Mouse (Mus musculus) hindbrain, embryonic 16.5 days (tissue): ENCODE results near the gene Lrfn4. TPM values are rescaled to one million over a fixed set of nuclear protein-coding genes. Genes with fewer than 3 reads are reported as not detected.

Experiments
- ATAC-seq: fragments of 200-750 bp; cut with Nextera tagmentation; 2 replicates; pipeline ENCODE4 v1.8.0; 2017; ENCODE audit warnings: moderate TSS enrichment, moderate library complexity
- H3K27ac ChIP-seq: fragments of 300-500 bp; sonication (generic); 2 replicates; pipeline ENCODE4 v1.5.1; 2014; ENCODE audit warnings: low read depth, mild to moderate bottlenecking, control low read depth, low read length, moderate library complexity
- H3K27me3 ChIP-seq: fragments of 300-500 bp; sonication (generic); replicated peaks from 2 replicates; pipeline ENCODE4 v1.6.1; 2014; ENCODE audit warnings: low read length; ENCODE audit not compliant: control insufficient read depth, insufficient read depth
- H3K36me3 ChIP-seq: fragments of 300-500 bp; sonication (generic); 2 replicates; pipeline ENCODE4 v1.6.1; 2014; ENCODE audit warnings: mild to moderate bottlenecking, low read length, moderate library complexity, mixed read lengths; ENCODE audit not compliant: control insufficient read depth, insufficient read depth
- H3K4me1 ChIP-seq: fragments of 300-500 bp; sonication (generic); 2 replicates; pipeline ENCODE4 v1.6.1; 2014; ENCODE audit warnings: low read depth, low read length; ENCODE audit not compliant: control insufficient read depth, insufficient read depth
- H3K4me2 ChIP-seq: fragments of 300-500 bp; sonication (generic); 2 replicates; pipeline ENCODE4 v1.6.1; 2014; ENCODE audit warnings: mild to moderate bottlenecking, low read length, control low read depth, moderate library complexity
- H3K4me3 ChIP-seq: fragments of 300-500 bp; sonication (generic); 2 replicates; pipeline ENCODE4 v1.5.1; 2014; ENCODE audit warnings: mild to moderate bottlenecking, low read length, control low read depth, moderate library complexity
- H3K9ac ChIP-seq: fragments of 300-500 bp; sonication (generic); 2 replicates; pipeline ENCODE4 v1.6.1; 2014; ENCODE audit warnings: low read depth, mild to moderate bottlenecking, control low read depth, low read length, moderate library complexity
- H3K9me3 ChIP-seq: fragments of 300-500 bp; sonication (generic); 2 replicates; pipeline ENCODE4 v1.6.1; 2014; ENCODE audit warnings: mild to moderate bottlenecking, low read length, moderate library complexity; ENCODE audit not compliant: control insufficient read depth
- WGBS: fragments of 180-500 bp; shearing (Covaris S2); extraction: QIAGEN DNeasy Blood & Tissue Kit; methylation state at CpG from one replicate; pipeline ENCODE4 v1.1.7; 2014; 5-methylcytosine and 5-hydroxymethylcytosine counted together
- polyA plus RNA-seq: library from polyadenylated mRNA; unstranded; fragments of >200 nt; fragmentation: Nextera tagmentation; extraction: Ambion mirVana; gene quantifications from 2 replicates; pipeline ENCODE4 v1.2.1, GENCODE M21; 2015

The Lrfn4 gene
- polyA plus RNA-seq, 1 experiment from 2014 or later = 8.0 TPM

- Histone ChIP-seq H3K9me3 (no peaks in the 10 kb centered on the region), H3K4me3 (no peak overlapping the region), H3K9ac (no peak overlapping the region), H3K4me2 (no peak overlapping the region), H3K27me3 (no peaks in the 10 kb centered on the region), H3K27ac (no peak overlapping the region), H3K4me1 (no peaks in the 10 kb centered on the region), H3K36me3 (no peaks in the 10 kb centered on the region)
- ATAC-seq = no peak
- 96% methylated on average over 1 of the region's 1 CpGs for WGBS
Observed at GRCm38 (mm10) chr19:4573241-4573640, 42.2 kb downstream of the Lrfn4 start.

GRCm38 (mm10) chr19:4572467-4572866 is 43.0 kb downstream of the Lrfn4 start:
- Histone ChIP-seq H3K27ac (no peak overlapping the region), H3K36me3 (no peaks in the 10 kb centered on the region), H3K4me2 (no peak overlapping the region), H3K4me3 (no peak overlapping the region), H3K9ac (no peak overlapping the region), H3K27me3 (no peaks in the 10 kb centered on the region), H3K4me1 (no peaks in the 10 kb centered on the region), H3K9me3 (no peaks in the 10 kb centered on the region)
- 74% methylated on average over 8 of the region's 8 CpGs for WGBS
- ATAC-seq = no peak

DNA sequence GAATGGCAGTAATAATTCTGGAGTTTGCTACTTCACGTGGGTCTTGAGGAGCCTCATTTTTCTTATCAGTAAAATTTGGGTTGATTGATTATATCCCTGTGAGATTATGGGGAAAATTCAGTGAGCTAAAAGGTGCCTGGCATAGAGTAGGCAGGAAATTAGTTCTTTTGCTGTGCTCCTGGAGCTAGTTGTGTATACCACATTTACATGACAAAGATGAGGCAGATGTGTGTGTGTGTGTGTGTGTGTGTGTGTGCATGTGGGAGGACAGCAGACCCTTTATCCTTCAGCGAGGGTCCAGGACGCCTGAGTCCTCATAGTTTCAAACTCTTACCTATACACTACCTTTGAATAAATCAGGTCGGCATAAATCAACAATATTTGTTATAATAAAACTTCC is 43.4 kb downstream of the Lrfn4 start:
- 0 out of 2 replicates have a peak, but pooled peaks have one; percentile 20 for ATAC-seq
- no peaks in the 10 kb centered on the region for H3K36me3 ChIP-seq
- 38% methylated on average over 4 of the region's 4 CpGs for WGBS
- no peaks in the 10 kb centered on the region for H3K4me1 ChIP-seq
- H3K9ac ChIP-seq = no peak overlapping the region
- no peak overlapping the region for H3K27ac ChIP-seq
- no peaks in the 10 kb centered on the region for H3K9me3 ChIP-seq
- H3K4me2 ChIP-seq = no peak overlapping the region
- H3K4me3 ChIP-seq = no peak overlapping the region
- no peaks in the 10 kb centered on the region for H3K27me3 ChIP-seq

DNA sequence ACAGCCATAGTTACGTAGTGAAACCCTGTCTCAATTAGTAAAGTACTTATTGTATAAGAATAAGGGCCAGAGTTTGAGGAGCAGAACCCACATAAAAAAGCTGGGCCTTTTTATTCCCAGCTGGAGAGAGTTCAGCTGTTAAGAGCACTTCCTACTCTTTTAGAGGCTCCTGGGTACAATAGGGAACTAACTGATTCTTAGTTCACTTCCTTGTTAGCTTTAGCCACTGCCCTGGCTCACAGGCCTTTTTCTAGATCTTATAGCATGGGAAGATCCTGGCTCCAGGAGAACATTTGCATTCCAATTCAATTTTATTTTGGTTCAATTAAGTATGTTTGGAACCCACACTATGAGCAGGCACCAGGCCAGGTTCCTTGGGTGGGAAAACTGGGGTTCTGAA is 43.8 kb downstream of the Lrfn4 start:
- no peak for ATAC-seq
- no peaks in the 10 kb centered on the region for H3K36me3 ChIP-seq
- no peaks in the 10 kb centered on the region for H3K27me3 ChIP-seq
- H3K27ac ChIP-seq = 0 out of 2 replicates have a peak overlapping the region, but pooled peaks have one; percentile 20
- no peaks in the 10 kb centered on the region for H3K9me3 ChIP-seq
- no peak overlapping the region for H3K4me3 ChIP-seq
- WGBS = 67% methylated on average over 1 of the region's 1 CpGs
- no peak overlapping the region for H3K9ac ChIP-seq
- no peak overlapping the region for H3K4me2 ChIP-seq
- H3K4me1 ChIP-seq = no peaks in the 10 kb centered on the region

DNA sequence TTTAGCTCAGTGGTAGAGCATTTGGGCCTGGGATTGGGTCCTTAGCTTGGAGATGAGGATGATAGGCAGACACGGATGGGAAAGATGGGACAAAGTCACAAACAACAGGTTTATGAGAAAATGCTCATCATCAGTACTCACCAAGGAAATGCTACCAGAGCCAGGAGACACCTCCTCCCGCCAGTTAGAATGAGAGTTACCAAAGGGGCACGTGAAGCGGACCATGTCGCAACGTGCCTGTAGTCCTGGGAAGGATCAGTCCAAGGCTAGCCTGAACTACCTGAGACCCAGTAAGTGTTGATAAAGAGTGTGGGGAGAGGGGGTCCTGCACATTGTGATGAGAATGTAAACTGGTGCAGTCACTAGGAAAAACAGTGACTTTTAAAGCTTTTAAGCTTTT is 44.7 kb downstream of the Lrfn4 start:
- no peak for ATAC-seq
- no peak overlapping the region for H3K9ac ChIP-seq
- no peak overlapping the region for H3K27ac ChIP-seq
- no peaks in the 10 kb centered on the region for H3K9me3 ChIP-seq
- H3K4me2 ChIP-seq = no peak overlapping the region
- H3K27me3 ChIP-seq = no peaks in the 10 kb centered on the region
- no peak overlapping the region for H3K4me3 ChIP-seq
- H3K4me1 ChIP-seq = no peaks in the 10 kb centered on the region
- 92% methylated on average over 6 of the region's 6 CpGs for WGBS
- no peaks in the 10 kb centered on the region for H3K36me3 ChIP-seq

DNA sequence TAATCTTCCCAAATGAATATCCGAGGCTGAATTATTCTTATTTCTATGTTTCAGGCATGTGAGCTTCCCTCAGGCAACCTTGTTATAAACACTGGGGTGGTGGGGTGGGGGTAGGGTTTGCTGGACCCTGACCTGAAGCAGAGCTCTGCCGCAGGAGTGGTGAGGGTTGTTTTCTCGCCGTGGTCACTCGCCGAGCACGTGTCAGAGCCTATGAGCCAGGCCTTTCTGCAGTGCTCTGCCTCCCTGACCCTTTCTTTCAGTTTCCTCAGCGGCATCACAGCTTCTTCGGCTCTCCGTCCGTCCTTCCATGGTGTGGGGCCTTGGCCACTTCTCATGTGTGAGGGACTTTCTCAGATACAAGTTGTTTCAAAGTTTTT is 45.2 kb downstream of the Lrfn4 start:
- H3K9me3 ChIP-seq = no peaks in the 10 kb centered on the region
- H3K4me2 ChIP-seq = no peak overlapping the region
- no peak overlapping the region; the same call in 1 of the 2 replicates for H3K27ac ChIP-seq
- 86% methylated on average over 11 of the region's 11 CpGs for WGBS
- H3K4me1 ChIP-seq = no peaks in the 10 kb centered on the region
- no peaks in the 10 kb centered on the region for H3K36me3 ChIP-seq
- no peaks in the 10 kb centered on the region for H3K27me3 ChIP-seq
- H3K4me3 ChIP-seq = no peak overlapping the region
- no peak overlapping the region for H3K9ac ChIP-seq
- ATAC-seq = no peak

DNA sequence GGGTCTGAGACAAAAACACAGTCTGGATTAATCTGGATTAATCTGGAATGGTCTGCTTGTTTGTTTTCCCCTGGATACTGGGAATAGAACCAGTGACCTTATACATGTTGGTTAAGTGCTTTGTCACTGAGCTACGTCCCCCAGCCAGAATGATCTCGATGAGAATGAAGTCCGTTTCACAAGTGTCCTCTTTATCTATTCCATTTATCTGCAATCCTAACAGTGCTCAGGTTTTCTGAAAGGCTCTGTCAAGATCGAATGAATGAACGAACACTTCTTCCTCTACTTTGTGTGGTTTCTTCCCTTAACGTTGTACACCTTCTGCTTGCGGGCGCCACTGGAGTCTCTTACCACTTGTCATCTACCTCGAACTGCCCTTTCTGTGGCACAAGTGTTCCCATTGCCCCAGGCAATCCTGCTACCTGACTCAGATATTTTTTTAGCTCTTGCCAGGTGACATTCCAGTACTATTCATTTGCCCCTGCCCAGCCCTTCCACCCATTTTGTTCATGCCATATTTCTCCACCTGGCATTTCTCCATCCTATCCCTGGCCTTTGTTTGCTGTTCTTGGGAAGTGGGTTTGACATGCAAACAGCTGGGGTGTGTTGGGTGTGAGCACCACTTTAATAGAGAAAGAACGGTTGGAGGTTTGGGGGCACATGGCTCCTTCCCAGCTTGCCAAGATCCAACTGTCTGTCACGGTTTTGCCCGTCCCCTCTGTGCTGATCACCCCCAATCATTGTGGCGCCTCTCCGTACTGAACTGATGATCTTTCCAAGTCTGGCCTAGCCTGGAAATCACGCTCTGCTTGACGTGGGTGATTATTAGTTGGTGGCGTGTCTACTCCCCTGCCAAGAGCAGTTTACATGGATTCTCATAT is 45.9 kb downstream of the Lrfn4 start:
- 80% methylated on average over 17 of the region's 17 CpGs for WGBS
- no peaks in the 10 kb centered on the region for H3K9me3 ChIP-seq
- ATAC-seq = no peak
- no peak overlapping the region for H3K9ac ChIP-seq
- no peak overlapping the region for H3K27ac ChIP-seq
- H3K27me3 ChIP-seq = no peaks in the 10 kb centered on the region
- no peaks in the 10 kb centered on the region for H3K4me1 ChIP-seq
- no peaks in the 10 kb centered on the region for H3K36me3 ChIP-seq
- no peak overlapping the region for H3K4me2 ChIP-seq
- no peak overlapping the region for H3K4me3 ChIP-seq

- H3K9me3 ChIP-seq = no peaks in the 10 kb centered on the region
- no peak overlapping the region for H3K9ac ChIP-seq
- no peaks in the 10 kb centered on the region for H3K36me3 ChIP-seq
- H3K27ac ChIP-seq = no peak overlapping the region
- H3K4me2 ChIP-seq = no peak overlapping the region
- ATAC-seq = no peak
- H3K4me1 ChIP-seq = no peaks in the 10 kb centered on the region
- no peak overlapping the region for H3K4me3 ChIP-seq
- no peaks in the 10 kb centered on the region for H3K27me3 ChIP-seq
- 81% methylated on average over 4 of the region's 4 CpGs for WGBS
Observed at GRCm38 (mm10) chr19:4568832-4569231, 46.6 kb downstream of the Lrfn4 start.

DNA sequence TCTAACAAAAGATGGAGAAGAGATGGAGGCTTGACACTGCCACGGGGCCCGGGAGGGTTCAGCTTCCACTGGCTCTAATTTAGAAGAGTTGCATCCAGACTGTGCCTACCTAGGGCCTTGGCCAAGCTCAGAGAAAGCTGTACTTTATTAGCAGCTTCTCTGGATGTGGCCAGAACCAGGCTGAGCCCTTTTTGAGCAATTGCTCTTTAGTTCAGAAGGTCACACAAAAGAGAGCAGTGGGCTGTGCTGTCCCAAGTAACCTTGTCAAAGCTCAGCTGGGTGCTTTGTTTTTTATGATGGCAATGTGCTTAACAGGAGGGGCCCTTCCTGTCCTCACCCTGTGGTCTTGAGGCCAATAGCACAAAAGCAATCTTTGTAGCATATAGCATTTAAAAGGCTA is 47.8 kb downstream of the Lrfn4 start:
- Histone ChIP-seq H3K9me3 (no peaks in the 10 kb centered on the region), H3K27me3 (no peaks in the 10 kb centered on the region), H3K27ac (no peak overlapping the region), H3K4me3 (no peak overlapping the region), H3K9ac (no peak overlapping the region), H3K36me3 (no peaks in the 10 kb centered on the region), H3K4me2 (no peak overlapping the region), H3K4me1 (no peaks in the 10 kb centered on the region)
- ATAC-seq = no peak
- WGBS = 78% methylated on average over 2 of the region's 2 CpGs
